In genomic region chrX:75873813-75874212, GRCm38 (mm10) we compare ENCODE assay signal across 8 mouse cellular contexts. TPM values are rescaled to one million over a fixed set of nuclear protein-coding genes. Genes with fewer than 3 reads are reported as not detected.
DNase-seq lines count a peak whose midpoint lies in the region; ATAC-seq and TF ChIP-seq lines count a peak whose summit lies in the region.

No protein-coding gene starts in this region.

- peak overlapping the region; percentile 89 for H3K27ac ChIP-seq in layer of hippocampus, adult 2 months
- peak overlapping the region; percentile 86 for H3K27ac ChIP-seq in gastrocnemius, adult 2 months
- H3K27ac ChIP-seq in hindbrain, embryonic 15.5 days (replicated peaks), result no peak overlapping the region
- no peak overlapping the region; the same call in 1 of the 2 replicates for H3K27ac ChIP-seq in limb, embryonic 14.5 days (replicated peaks; ENCODE audit: low read depth, low read length)
- no peak overlapping the region for H3K27ac ChIP-seq in midbrain, embryonic 15.5 days

- no peak for ATAC-seq in hindbrain, embryonic 15.5 days (ENCODE audit: low FRiP score, low read depth)
- ATAC-seq in limb, embryonic 14.5 days (ENCODE audit: low FRiP score, low read depth), result peak; percentile 31; the same call in 1 of the 2 replicates
- no peak for ATAC-seq in midbrain, embryonic 15.5 days (replicated peaks)

- H3K4me2 ChIP-seq in hindbrain, embryonic 15.5 days, result peak overlapping the region; percentile 65
- H3K4me2 ChIP-seq in limb, embryonic 14.5 days (replicated peaks; ENCODE audit: low read depth, low read length, severe bottlenecking), result peak overlapping the region; percentile 52
- peak overlapping the region; percentile 71 for H3K4me2 ChIP-seq in midbrain, embryonic 15.5 days

- H3K9ac ChIP-seq in hindbrain, embryonic 15.5 days, result 0 out of 2 replicates have a peak overlapping the region, but pooled peaks have one; percentile 6
- H3K9ac ChIP-seq in limb, embryonic 14.5 days (ENCODE audit: low read depth, low read length, severe bottlenecking), result peak overlapping the region; percentile 55
- H3K9ac ChIP-seq in midbrain, embryonic 15.5 days, result peak overlapping the region; percentile 31; the same call in 1 of the 2 replicates

- no peaks in the 10 kb centered on the region for H3K27me3 ChIP-seq in hindbrain, embryonic 15.5 days
- no peaks in the 10 kb centered on the region for H3K27me3 ChIP-seq in limb, embryonic 14.5 days (ENCODE audit: control insufficient read depth, insufficient read depth, low read length)
- H3K27me3 ChIP-seq in midbrain, embryonic 15.5 days (replicated peaks), result no peaks in the 10 kb centered on the region

- no peaks in the 10 kb centered on the region for H3K9me3 ChIP-seq in hindbrain, embryonic 15.5 days
- H3K9me3 ChIP-seq in limb, embryonic 14.5 days (ENCODE audit: control insufficient read depth, low read length), result no peaks in the 10 kb centered on the region
- H3K9me3 ChIP-seq in midbrain, embryonic 15.5 days, result no peaks in the 10 kb centered on the region

- H3K4me3 ChIP-seq in layer of hippocampus, adult 2 months, result peak overlapping the region; percentile 67
- peak overlapping the region; percentile 82 for H3K4me3 ChIP-seq in gastrocnemius, adult 2 months
- peak overlapping the region; percentile 54 for H3K4me3 ChIP-seq in hindbrain, embryonic 15.5 days
- peak overlapping the region; percentile 49 for H3K4me3 ChIP-seq in limb, embryonic 14.5 days (replicated peaks; ENCODE audit: low read length)
- H3K4me3 ChIP-seq in midbrain, embryonic 15.5 days, result peak overlapping the region; percentile 52

- 16% methylated on average over 15 of the region's 15 CpGs for WGBS in hindbrain, embryonic 15.5 days
- WGBS in limb, embryonic 14.5 days, result 12% methylated on average over 15 of the region's 15 CpGs
- 25% methylated on average over 15 of the region's 15 CpGs for WGBS in midbrain, embryonic 15.5 days

- peak; percentile 42 for TF ChIP-seq CTCF in layer of hippocampus, adult 2 months (conservative IDR thresholded peaks at IDR 0.05)
- peak; percentile 25; the same call in 1 of the 2 replicates for TF ChIP-seq CTCF in gastrocnemius, adult 2 months (IDR thresholded peaks at IDR 0.05)

- DNase-seq in layer of hippocampus, adult 2 months (ENCODE audit: low spot score in 2 of 2), result peak in 1 of 2 experiments; percentile 11
- no peak for DNase-seq in layer of hippocampus, adult 9-11 months
- DNase-seq in cerebellum, adult 9-10 months, result peak; percentile 18
- peak; percentile 61 for DNase-seq in gastrocnemius, adult 2 months
- peak; percentile 3 for DNase-seq in limb, embryonic 14.5 days (ENCODE audit: low spot score)
- peak; percentile 12 for DNase-seq in urinary bladder, postnatal 25 days (ENCODE audit: low spot score)

- TF ChIP-seq POLR2A in limb, embryonic 14.5 days (IDR thresholded peaks at IDR 0.05; ENCODE audit: borderline replicate concordance, extremely low read depth, insufficient read depth, insufficient read length), result no peak

- H3K4me1 ChIP-seq in hindbrain, embryonic 15.5 days (replicated peaks), result no peaks in the 10 kb centered on the region
- no peaks in the 10 kb centered on the region for H3K4me1 ChIP-seq in limb, embryonic 14.5 days (ENCODE audit: control insufficient read depth, insufficient read depth, low read length)
- H3K4me1 ChIP-seq in midbrain, embryonic 15.5 days, result no peaks in the 10 kb centered on the region; the same call in 1 of the 2 replicates

- no peaks in the 10 kb centered on the region for H3K36me3 ChIP-seq in hindbrain, embryonic 15.5 days
- H3K36me3 ChIP-seq in limb, embryonic 14.5 days (ENCODE audit: control insufficient read depth, insufficient read depth, low read length), result no peaks in the 10 kb centered on the region
- no peaks in the 10 kb centered on the region for H3K36me3 ChIP-seq in midbrain, embryonic 15.5 days (replicated peaks)

- intact Hi-C loops in gastrocnemius, adult 2 months (cut with DNase I), result loop anchor here (5.0 kb wide), 2 partner anchors 62 to 197 kb away; no protein-coding TSS in a partner anchor

RNA-seq across cellular contexts. Expression of gene Pls3, which starts 1.2 kb away (rescaled TPM):
- total RNA-seq in layer of hippocampus, adult 2 months (2021), result 100 to 1,000 TPM; 202 to 204 TPM
- 10 to 100 TPM; 11.5 to 24.7 TPM for total RNA-seq in gastrocnemius, adult 2 months (2021)
- polyA plus RNA-seq in hindbrain, embryonic 15.5 days (2015; fragmentation: Nextera tagmentation; extraction: Ambion mirVana), result 32.9 and 35.6 TPM in 2 replicates
- polyA plus RNA-seq in limb, embryonic 14.5 days (2012; rRNA removed), result 39.8 and 49.8 TPM in 2 replicates
- 107 and 110 TPM in 2 replicates for polyA plus RNA-seq in limb, embryonic 14.5 days (2014; fragmentation: Nextera tagmentation; extraction: Ambion mirVana)
- polyA plus RNA-seq in midbrain, embryonic 15.5 days (2015; fragmentation: Nextera tagmentation; extraction: Ambion mirVana), result 27.9 and 28.6 TPM in 2 replicates

Comparison
In these comparisons a context has a peak if more than half of its experiments do, and no peak if none do; other contexts are left out.
1. H3K27ac ChIP-seq: peak in layer of hippocampus, adult 2 months (single experiment) and gastrocnemius, adult 2 months (single experiment); none in hindbrain, embryonic 15.5 days (single experiment), limb, embryonic 14.5 days (single experiment) and midbrain, embryonic 15.5 days (single experiment).
2. Peak in every context shown above with its lines, with median percentiles within 50 percentile points of each other: H3K4me3 ChIP-seq, H3K4me2 ChIP-seq and H3K9ac ChIP-seq.